Mouse (Mus musculus): Measurements from ENCODE around the gene Oprd1.

DNA sequence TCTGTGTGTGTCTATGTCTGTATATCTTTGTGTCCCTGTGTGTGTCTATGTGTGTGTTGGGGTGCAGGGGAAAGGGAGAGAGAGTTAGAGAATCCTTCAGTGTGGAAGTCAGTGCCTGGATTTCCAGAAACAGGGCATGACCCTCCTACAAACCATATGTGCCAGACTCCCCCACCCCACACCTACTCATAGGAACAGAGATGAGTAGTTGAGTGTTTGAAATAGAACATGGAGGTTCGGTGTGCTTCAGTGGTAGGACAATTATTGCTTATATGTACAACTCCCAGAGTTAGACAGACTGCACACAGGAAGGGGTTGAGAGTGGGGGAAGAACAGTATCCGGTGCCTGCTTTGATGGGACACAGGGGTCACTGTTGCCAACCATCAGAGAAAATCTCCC lies 14.2 kb downstream of the Oprd1 start:
- TF ChIP-seq CTCF (conservative IDR thresholded peaks at IDR 0.05; ENCODE audit: insufficient read depth, insufficient read length, low read depth, low read length) (no peak), POLR2A (IDR thresholded peaks at IDR 0.05; ENCODE audit: low read depth, low read length) (no peak)

Data from kidney, adult 2 months (tissue).